Mouse (Mus musculus): ENCODE measurements around the gene Nfam1. TPM values are rescaled to one million over a fixed set of nuclear protein-coding genes. Genes with fewer than 3 reads are reported as not detected.

Nfam1 gene
- polyA plus RNA-seq, 1 experiment from 2014 or later, result 2.1 TPM

DNA sequence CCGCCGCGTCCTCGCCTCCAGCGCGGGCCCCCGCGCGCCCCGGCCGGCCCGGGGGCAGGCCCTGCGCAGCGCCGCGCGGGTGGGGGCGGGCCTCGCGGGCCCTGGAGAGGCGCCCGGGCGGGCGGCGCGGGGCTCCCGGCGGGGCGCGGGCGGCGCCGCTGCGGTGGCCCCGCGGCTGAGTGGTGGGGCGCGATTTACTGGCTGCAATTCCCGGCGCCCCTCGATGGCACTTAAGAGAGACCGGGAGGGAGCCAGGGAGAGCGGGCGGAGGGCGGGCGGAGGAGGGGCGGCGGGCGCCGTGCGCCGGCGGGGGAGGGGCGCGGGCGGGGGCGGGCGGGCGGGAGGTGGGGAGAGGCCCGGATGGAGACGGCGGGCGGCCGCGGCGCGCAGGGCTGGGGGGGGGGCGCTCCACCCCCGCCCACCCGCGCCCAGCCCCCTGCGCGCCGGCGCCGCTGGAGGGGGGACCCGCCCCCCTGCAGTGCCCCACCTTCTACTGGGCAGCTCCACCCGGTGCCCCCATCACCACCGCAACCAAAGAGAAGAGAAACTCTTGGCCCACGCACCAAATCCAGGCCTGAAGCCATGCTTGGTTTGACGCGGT lies 69.5 kb downstream of the Nfam1 start:
- peak overlapping the region; percentile 61 for H3K4me3 ChIP-seq

DNA sequence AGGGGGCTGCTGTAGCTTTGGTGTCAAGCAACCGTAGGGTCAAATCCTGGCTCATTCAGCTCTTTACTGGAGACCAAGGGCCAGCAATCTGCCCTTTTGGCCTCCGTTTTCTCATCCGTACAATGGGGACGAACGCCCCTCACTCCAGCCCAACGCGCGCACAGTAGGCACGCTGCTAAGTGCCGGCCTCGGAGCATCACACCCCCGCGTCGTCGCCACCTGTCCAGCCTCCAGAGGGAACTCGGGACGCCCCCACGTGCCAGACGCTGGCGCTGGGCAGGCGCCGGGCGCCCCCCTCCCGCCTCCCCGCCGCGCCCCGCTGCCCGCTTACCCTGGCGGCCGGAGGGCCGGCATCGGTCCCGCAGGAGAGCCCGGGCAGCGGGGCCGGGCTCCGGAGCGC lies 70.0 kb downstream of the Nfam1 start:
- Histone ChIP-seq H3K4me3 (peak overlapping the region; percentile 61), H3K36me3 (no peaks in the 10 kb centered on the region), H3K9me3 (no peaks in the 10 kb centered on the region), H3K27me3 (no peaks in the 10 kb centered on the region; the same call in 1 of the 2 replicates), H3K4me1 (replicated peaks) (peaks cover 72% of the 10 kb centered on the region), H3K27ac (replicated peaks) (peak overlapping the region; percentile 79), H3K9ac (peak overlapping the region; percentile 57), H3K4me2 (peak overlapping the region; percentile 72)
- WGBS, result 3% methylated on average over 33 of the region's 39 CpGs
- ATAC-seq (ENCODE audit: low FRiP score, low read depth), result no peak

More for the DNA sequence above, 69.5 kb downstream of the Nfam1 start:
- Histone ChIP-seq H3K27ac (replicated peaks) (peak overlapping the region; percentile 79), H3K4me2 (peak overlapping the region; percentile 72), H3K9me3 (no peaks in the 10 kb centered on the region), H3K27me3 (no peaks in the 10 kb centered on the region; the same call in 1 of the 2 replicates), H3K4me1 (replicated peaks) (peaks cover 72% of the 10 kb centered on the region), H3K9ac (peak overlapping the region; percentile 57), H3K36me3 (no peaks in the 10 kb centered on the region)
- ATAC-seq (ENCODE audit: low FRiP score, low read depth), result no peak
- 0% methylated on average over 17 of the region's 82 CpGs for WGBS

DNA sequence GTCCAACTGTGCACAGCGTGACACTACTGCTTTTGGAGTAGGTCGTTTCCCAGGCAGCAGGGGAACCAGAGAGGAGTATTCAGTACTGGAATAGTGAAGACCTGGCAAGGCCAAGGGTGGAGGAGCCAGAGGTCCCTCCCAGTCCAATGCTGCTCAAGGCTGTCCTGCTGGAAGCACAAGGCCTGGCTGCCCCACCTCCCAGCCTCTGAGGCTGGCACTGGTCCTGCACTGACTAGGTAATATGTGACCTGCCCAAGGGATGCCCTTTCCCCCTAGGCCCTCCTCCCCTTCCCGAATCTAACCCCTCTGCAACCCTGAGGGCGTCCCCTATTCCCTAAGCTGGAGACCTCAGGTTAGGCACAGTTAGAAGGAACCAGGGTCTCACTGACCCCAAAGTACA lies 70.6 kb downstream of the Nfam1 start:
- peak overlapping the region; percentile 72 for H3K4me2 ChIP-seq

DNA sequence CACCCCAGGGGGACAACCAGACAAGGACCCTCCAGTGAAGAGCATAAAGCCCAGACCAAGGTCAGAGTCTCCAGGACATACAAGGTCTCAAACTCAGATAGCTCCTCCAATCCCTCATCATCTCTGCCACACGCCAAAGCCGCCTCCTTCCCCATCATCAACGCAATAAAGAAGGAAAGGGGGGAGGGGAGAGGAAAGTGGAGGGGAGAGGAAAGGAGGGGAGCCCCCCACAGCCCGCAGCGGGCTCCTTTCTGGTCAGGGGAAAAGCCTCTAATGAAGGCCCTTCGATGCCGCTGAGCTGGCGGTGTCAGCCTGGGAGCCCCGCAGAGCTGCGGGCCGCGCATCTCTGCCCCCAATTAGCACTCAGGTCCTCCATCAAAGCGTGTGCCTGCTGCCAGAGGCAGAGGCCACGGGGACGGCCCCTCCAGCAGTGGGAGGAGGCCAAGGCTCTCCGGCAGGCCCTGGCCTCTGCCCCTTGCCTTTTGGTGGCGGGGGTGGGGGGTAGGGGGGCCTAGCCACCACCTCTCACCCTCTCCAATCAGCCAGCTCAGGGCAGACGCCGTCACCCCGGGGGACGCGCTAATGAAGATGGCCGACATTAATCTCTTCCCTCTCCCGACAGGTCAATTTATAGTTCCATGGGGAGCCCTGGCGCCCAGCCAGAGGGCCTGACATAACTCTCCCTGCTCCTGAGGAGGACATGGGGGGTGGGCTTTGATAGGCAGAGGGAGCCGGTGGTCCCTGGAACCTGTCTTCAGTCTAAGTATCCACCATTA lies 72.1 kb downstream of the Nfam1 start:
- no peaks in the 10 kb centered on the region for H3K9me3 ChIP-seq
- H3K9ac ChIP-seq, result peak overlapping the region; percentile 44
- peaks cover 82% of the 10 kb centered on the region for H3K4me1 ChIP-seq (replicated peaks)
- no peak for ATAC-seq (ENCODE audit: low FRiP score, low read depth)
- under 1% methylated on average over 26 of the region's 26 CpGs for WGBS
- H3K27me3 ChIP-seq, result no peaks in the 10 kb centered on the region; the same call in none of the 2 replicates
- H3K4me2 ChIP-seq, result peak overlapping the region; percentile 72
- H3K27ac ChIP-seq (replicated peaks), result peak overlapping the region; percentile 79
- H3K4me3 ChIP-seq, result peak overlapping the region; percentile 61
- H3K36me3 ChIP-seq, result no peaks in the 10 kb centered on the region

More for the DNA sequence above, 70.6 kb downstream of the Nfam1 start:
- Histone ChIP-seq H3K9me3 (no peaks in the 10 kb centered on the region), H3K9ac (peak overlapping the region; percentile 57), H3K4me3 (peak overlapping the region; percentile 61), H3K4me1 (replicated peaks) (peaks cover 70% of the 10 kb centered on the region), H3K36me3 (no peaks in the 10 kb centered on the region), H3K27ac (replicated peaks) (peak overlapping the region; percentile 79), H3K27me3 (no peaks in the 10 kb centered on the region; the same call in 1 of the 2 replicates)
- 30% methylated on average over 4 of the region's 4 CpGs for WGBS
- ATAC-seq (ENCODE audit: low FRiP score, low read depth), result no peak

DNA sequence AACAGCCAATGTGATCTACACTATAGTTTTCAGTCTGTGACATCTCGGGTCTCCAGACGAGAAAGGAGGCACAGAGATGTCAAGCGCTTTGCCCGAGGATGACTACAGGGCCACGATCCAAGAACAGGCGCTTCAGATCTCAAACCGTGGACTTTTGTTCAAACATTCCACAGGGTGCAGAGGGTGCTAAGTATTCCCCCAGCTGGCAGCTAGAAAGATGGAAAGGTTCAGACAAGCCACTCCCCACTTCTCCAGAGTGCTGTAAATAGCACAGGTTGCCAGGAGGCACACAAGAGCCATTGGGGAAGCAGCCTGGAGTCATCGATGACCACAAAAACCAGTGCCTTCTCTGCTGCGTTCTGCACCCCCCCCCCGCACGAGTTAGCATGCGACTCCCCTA lies 74.0 kb downstream of the Nfam1 start:
- Histone ChIP-seq H3K9me3 (no peaks in the 10 kb centered on the region), H3K4me1 (replicated peaks) (peaks cover 86% of the 10 kb centered on the region), H3K4me2 (peak overlapping the region; percentile 72), H3K9ac (no peak overlapping the region), H3K27me3 (peaks cover 10% of the 10 kb centered on the region; the same call in 1 of the 2 replicates), H3K4me3 (no peak overlapping the region), H3K27ac (replicated peaks) (peak overlapping the region; percentile 78), H3K36me3 (no peaks in the 10 kb centered on the region)
- WGBS, result 52% methylated on average over 12 of the region's 12 CpGs
- ATAC-seq (ENCODE audit: low FRiP score, low read depth), result no peak

DNA sequence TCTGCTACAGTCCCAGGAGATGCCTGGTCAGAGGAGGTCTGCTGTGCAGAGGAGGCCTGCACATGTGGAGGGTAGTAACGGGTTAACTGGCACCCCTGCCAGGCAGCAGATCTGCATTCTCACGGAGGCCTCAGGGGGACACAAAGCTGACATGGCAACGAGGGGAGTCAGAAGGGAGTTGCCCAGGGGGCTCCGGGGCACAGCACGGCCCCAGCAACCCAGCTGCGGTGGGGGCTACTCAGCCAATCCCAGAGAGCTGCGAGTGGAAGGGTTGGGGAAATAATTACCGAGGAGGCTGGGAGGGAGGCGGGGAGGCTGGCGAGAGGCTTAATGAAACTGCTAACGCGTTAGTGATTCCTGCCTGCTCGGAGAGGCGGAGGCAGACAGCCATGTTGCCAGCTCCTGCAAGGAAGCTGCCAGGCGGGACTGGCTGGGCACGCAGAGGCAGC lies 74.8 kb downstream of the Nfam1 start:
- WGBS, result 2% methylated on average over 16 of the region's 16 CpGs
- Histone ChIP-seq H3K36me3 (no peaks in the 10 kb centered on the region), H3K4me3 (peak overlapping the region; percentile 19), H3K9me3 (no peaks in the 10 kb centered on the region), H3K27me3 (peaks cover 16% of the 10 kb centered on the region; the same call in 1 of the 2 replicates), H3K4me1 (replicated peaks) (peaks cover 90% of the 10 kb centered on the region), H3K4me2 (peak overlapping the region; percentile 72), H3K27ac (replicated peaks) (peak overlapping the region; percentile 78), H3K9ac (peak overlapping the region; percentile 39)
- peak; percentile 50 for ATAC-seq (ENCODE audit: low FRiP score, low read depth)

DNA sequence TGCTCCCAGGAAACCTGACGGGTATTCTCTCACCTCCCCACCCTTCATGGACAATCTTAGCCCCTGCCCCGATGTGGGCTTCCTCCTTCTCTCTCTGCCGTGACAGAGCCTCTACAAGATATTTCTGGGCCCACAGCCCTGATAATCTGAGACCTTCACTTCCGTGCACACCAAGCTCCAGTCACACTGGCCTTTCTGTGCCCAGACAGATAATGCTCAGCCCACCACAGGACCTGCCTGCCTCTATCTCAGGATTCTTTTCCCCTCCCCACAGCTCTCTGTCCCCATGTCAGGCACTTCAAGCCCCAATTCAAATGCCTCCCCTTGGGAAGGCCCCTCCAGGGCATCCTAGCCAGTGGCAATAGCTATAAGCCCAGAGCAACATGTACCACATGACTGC lies 76.4 kb downstream of the Nfam1 start:
- no peak for ATAC-seq (ENCODE audit: low FRiP score, low read depth)
- no peak overlapping the region for H3K27ac ChIP-seq (replicated peaks)
- peaks cover 91% of the 10 kb centered on the region for H3K4me1 ChIP-seq (replicated peaks)
- WGBS, result 67% methylated on average over 4 of the region's 4 CpGs
- H3K4me2 ChIP-seq, result no peak overlapping the region
- H3K9me3 ChIP-seq, result no peaks in the 10 kb centered on the region
- no peak overlapping the region for H3K9ac ChIP-seq
- H3K36me3 ChIP-seq, result no peaks in the 10 kb centered on the region
- H3K27me3 ChIP-seq, result peaks cover 16% of the 10 kb centered on the region; the same call in 1 of the 2 replicates
- H3K4me3 ChIP-seq, result no peak overlapping the region

DNA sequence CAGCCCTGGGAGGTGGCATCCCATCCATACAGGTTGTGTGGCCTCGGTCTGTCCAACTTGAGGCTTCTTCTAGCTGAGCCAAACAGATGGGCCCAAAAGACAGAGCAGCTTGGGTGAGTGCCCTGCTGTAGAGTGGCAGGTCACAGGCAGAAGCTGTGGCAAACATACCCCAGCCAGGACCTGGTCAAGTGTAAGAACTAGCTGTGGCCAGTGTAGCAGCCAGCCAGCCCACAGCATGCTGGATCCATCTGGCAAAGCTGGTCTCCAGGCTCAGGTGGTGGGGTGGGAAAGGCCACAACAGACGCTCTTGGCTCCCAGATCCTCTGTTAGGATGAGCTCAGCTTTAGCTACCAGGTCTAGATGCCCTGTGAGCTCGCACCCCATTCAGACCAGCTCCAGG lies 76.8 kb downstream of the Nfam1 start:
- no peak overlapping the region for H3K4me3 ChIP-seq
- no peak overlapping the region for H3K4me2 ChIP-seq
- no peaks in the 10 kb centered on the region for H3K9me3 ChIP-seq
- no peak overlapping the region for H3K9ac ChIP-seq
- H3K36me3 ChIP-seq, result no peaks in the 10 kb centered on the region
- 76% methylated on average over 3 of the region's 3 CpGs for whole genome bisulfite sequencing
- H3K4me1 ChIP-seq (replicated peaks), result peaks cover 91% of the 10 kb centered on the region
- no peak overlapping the region for H3K27ac ChIP-seq (replicated peaks)
- peaks cover 16% of the 10 kb centered on the region; the same call in 1 of the 2 replicates for H3K27me3 ChIP-seq
- no peak for ATAC-seq (ENCODE audit: low FRiP score, low read depth)

DNA sequence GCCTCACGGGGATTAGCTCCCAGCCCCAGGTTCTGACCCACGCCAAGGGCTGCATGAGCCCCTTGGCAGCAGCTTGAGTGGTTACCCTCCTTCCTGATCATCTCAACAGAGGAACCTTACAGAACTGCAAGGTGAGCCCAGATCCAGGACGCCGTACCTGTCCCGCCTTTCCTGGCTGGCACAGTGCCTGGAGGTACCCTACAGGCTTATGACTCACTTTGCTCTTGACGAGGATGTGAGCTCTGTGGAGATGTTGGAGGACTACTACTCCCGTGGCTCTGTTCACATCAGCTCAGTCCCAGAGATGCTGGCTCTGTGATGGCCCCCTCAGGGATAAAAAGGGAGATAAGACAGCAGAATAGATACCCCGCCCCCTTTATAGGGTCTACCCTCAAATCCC lies 77.8 kb downstream of the Nfam1 start:
- 84% methylated on average over 8 of the region's 8 CpGs for WGBS
- H3K9ac ChIP-seq, result no peak overlapping the region
- no peaks in the 10 kb centered on the region for H3K36me3 ChIP-seq
- H3K27me3 ChIP-seq, result peaks cover 16% of the 10 kb centered on the region; the same call in 1 of the 2 replicates
- H3K4me1 ChIP-seq (replicated peaks), result peaks cover 91% of the 10 kb centered on the region
- H3K27ac ChIP-seq (replicated peaks), result no peak overlapping the region
- no peak overlapping the region for H3K4me3 ChIP-seq
- H3K9me3 ChIP-seq, result no peaks in the 10 kb centered on the region
- no peak overlapping the region for H3K4me2 ChIP-seq
- ATAC-seq (ENCODE audit: low FRiP score, low read depth), result no peak

DNA sequence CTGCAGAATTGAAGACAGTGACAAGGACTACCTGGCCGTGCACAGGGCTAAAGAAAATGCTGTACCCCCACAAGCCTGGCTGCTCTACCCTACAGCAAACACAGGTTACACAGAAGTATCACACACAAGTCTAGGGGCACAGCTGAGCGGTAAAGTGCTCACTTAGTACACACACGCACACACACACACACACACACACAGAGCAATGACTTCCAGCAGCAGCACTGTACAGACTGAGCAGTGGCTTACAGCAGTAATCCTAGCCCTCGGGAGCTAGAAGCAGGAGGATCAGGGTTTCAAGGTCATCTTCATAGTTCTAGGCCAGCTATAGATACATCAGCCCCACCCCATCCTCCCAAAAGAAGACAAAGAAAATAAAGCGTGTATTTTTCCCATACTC lies 79.1 kb downstream of the Nfam1 start:
- no peak overlapping the region for H3K4me3 ChIP-seq
- H3K9me3 ChIP-seq, result no peaks in the 10 kb centered on the region
- no peak overlapping the region for H3K27ac ChIP-seq (replicated peaks)
- no peaks in the 10 kb centered on the region for H3K36me3 ChIP-seq
- ATAC-seq (ENCODE audit: low FRiP score, low read depth), result no peak
- no peak overlapping the region for H3K4me2 ChIP-seq
- H3K9ac ChIP-seq, result no peak overlapping the region
- WGBS, result 59% methylated on average over 5 of the region's 5 CpGs
- H3K27me3 ChIP-seq, result peaks cover 16% of the 10 kb centered on the region; the same call in 1 of the 2 replicates
- H3K4me1 ChIP-seq (replicated peaks), result peaks cover 81% of the 10 kb centered on the region

DNA sequence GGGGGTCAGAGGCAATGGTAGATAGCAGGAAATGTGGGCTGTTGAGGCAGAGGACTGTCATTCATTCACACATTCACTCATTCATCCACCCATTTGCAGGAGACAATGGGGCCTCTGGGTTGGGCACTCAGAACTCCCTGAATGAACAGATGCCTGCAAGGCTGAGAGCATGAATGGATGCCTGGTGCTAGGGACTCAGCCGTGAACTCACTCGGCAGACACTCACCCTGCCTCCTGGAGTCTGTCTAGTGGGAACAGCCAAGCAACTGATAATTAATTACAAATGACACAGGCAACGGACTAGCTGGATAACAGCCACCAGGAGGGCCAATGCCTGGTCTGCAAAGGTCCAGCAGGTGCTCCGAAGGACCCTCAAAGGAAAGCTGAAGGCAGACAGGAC lies 80.0 kb downstream of the Nfam1 start:
- Histone ChIP-seq H3K9me3 (no peaks in the 10 kb centered on the region), H3K36me3 (no peaks in the 10 kb centered on the region), H3K4me2 (no peak overlapping the region), H3K9ac (no peak overlapping the region), H3K4me1 (replicated peaks) (peaks cover 77% of the 10 kb centered on the region), H3K27me3 (peaks cover 20% of the 10 kb centered on the region; the same call in 1 of the 2 replicates), H3K4me3 (no peak overlapping the region), H3K27ac (replicated peaks) (no peak overlapping the region)
- WGBS, result 12% methylated on average over 4 of the region's 4 CpGs
- ATAC-seq (ENCODE audit: low FRiP score, low read depth), result no peak

DNA sequence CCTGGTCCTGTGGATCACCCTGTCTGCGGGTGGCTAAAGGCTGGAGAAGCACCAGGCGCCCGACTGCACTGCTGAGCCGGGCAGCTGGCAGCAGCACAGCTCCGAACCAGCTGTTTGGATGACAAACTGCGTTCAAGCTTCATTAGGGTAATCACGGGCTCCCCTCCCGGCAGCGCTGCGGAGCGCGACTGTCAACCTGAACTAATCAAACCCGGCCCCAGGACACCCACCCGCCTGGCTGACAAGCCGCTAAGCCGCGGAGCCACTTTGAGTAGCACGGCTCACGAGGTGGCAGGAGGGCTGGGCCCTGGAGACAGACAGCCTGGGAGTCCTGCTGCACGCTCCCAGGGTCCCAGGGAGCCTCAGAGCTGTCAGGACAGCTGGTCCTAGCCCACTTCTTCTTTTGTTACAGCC lies 80.8 kb downstream of the Nfam1 start:
- H3K9me3 ChIP-seq, result no peaks in the 10 kb centered on the region
- peak overlapping the region; percentile 26; the same call in 1 of the 2 replicates for H3K27ac ChIP-seq (replicated peaks)
- H3K36me3 ChIP-seq, result no peaks in the 10 kb centered on the region
- peaks cover 20% of the 10 kb centered on the region; the same call in 1 of the 2 replicates for H3K27me3 ChIP-seq
- H3K4me3 ChIP-seq, result no peak overlapping the region
- no peak overlapping the region for H3K9ac ChIP-seq
- ATAC-seq (ENCODE audit: low FRiP score, low read depth), result peak; percentile 46
- H3K4me2 ChIP-seq, result peak overlapping the region; percentile 33; the same call in 1 of the 2 replicates
- H3K4me1 ChIP-seq (replicated peaks), result peaks cover 73% of the 10 kb centered on the region
- 6% methylated on average over 20 of the region's 20 CpGs for WGBS
